In the genomic region with DNA sequence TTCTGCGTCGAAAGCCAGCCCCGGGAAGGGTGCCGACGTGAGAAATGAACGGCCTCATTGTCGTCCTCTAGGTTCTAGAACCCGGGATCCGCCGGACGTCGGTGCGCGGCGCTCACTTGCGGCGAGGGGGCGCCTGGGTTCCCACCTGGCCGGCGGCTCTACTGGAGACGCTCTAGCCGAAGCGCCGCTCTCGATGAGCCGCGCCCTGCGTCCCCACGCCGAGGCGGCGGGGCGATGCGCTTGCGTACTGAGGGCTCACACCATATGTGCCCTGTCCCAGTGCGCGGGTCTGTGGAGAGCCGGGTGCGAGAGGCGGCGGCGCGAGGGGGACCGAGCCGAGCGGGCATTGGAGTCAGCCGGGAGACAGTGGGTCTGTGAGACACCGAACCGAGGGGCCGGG, we compare ENCODE assay signal across 8 mouse cellular contexts. TPM values are rescaled to one million over a fixed set of nuclear protein-coding genes. Genes with fewer than 3 reads are reported as not detected.
DNase-seq lines count a peak whose midpoint lies in the region; ATAC-seq lines count a peak whose summit lies in the region.

Txndc9 (minus strand) TSS at position 27 of the 400 bp plus-strand sequence.
Eif5b (plus strand) TSS at position 144 of the 400 bp plus-strand sequence.

- H3K4me2 ChIP-seq in hindbrain, embryonic 15.5 days: peak within 1 kb of the TSS; percentile 94

- peak; percentile 94 for ATAC-seq in hindbrain, embryonic 15.5 days (ENCODE audit: low FRiP score, low read depth)

- no peaks in the 10 kb centered on the region for H3K27me3 ChIP-seq in hindbrain, embryonic 15.5 days

- peaks cover 20% of the 10 kb centered on the region for H3K4me1 ChIP-seq in hindbrain, embryonic 15.5 days (replicated peaks)

- H3K36me3 ChIP-seq in hindbrain, embryonic 15.5 days: peaks cover 25% of the 10 kb centered on the region

- peak within 1 kb of the TSS; percentile 98 for H3K4me3 ChIP-seq in hindbrain, embryonic 15.5 days

- H3K9me3 ChIP-seq in hindbrain, embryonic 15.5 days: no peaks in the 10 kb centered on the region

- peak within 1 kb of the TSS; percentile 75 for H3K9ac ChIP-seq in hindbrain, embryonic 15.5 days

- WGBS in hindbrain, embryonic 15.5 days: under 1% methylated on average over 50 of the region's 50 CpGs

- H3K27ac ChIP-seq in hindbrain, embryonic 15.5 days (replicated peaks): peak within 1 kb of the TSS; percentile 95

- peak; percentile 95 for DNase-seq in R1 (ENCODE audit: low read depth, low spot score)
- DNase-seq in cerebellum, postnatal 25 days: peak; percentile 96 to 98
- DNase-seq in frontal cortex, postnatal 36 days (ENCODE audit: low spot score in 2 of 2): peak; percentile 95 to 97
- DNase-seq in left cerebral cortex, adult 11 months (ENCODE audit: low spot score): peak; percentile 94
- DNase-seq in lung, postnatal 4 days: peak; percentile 96 to 97
- DNase-seq in retina, postnatal 7 days (ENCODE audit: low read depth, low spot score): peak; percentile 93
- peak; percentile 88 for DNase-seq in urinary bladder, adult 2 months (ENCODE audit: low spot score)

RNA-seq across cellular contexts. Expression of gene Txndc9, which starts in this region (rescaled TPM):
- 128 and 130 TPM in 2 replicates for polyA plus RNA-seq in hindbrain, embryonic 15.5 days (2015; fragmentation: Nextera tagmentation; extraction: Ambion mirVana)
- polyA plus RNA-seq in urinary bladder, adult 2 months (2012; rRNA removed): 54.7 and 55.7 TPM in 2 replicates

RNA-seq across cellular contexts. Expression of gene Eif5b, which starts in this region (rescaled TPM):
- 20.4 and 23.2 TPM in 2 replicates for polyA plus RNA-seq in hindbrain, embryonic 15.5 days (2015; fragmentation: Nextera tagmentation; extraction: Ambion mirVana)
- polyA plus RNA-seq in urinary bladder, adult 2 months (2012; rRNA removed): 26.0 and 35.1 TPM in 2 replicates

Comparison
In these comparisons a context has a peak if more than half of its experiments do, and no peak if none do; other contexts are left out.
1. Peak in every context shown above with its lines: DNase-seq, ATAC-seq, H3K4me3 ChIP-seq and H3K27ac ChIP-seq.